Mouse (Mus musculus): ENCODE data around the gene Stard3nl. TPM values are rescaled to one million over a fixed set of nuclear protein-coding genes. Genes with fewer than 3 reads are reported as not detected.
A peak's percentile ranks its signal among the peaks of the same experiment; 100 is the strongest.

The Stard3nl gene
- 113 and 149 TPM in 2 replicates for polyA plus RNA-seq (2012; ENCODE audit: insufficient read depth, insufficient read length, missing spikeins)

DNA sequence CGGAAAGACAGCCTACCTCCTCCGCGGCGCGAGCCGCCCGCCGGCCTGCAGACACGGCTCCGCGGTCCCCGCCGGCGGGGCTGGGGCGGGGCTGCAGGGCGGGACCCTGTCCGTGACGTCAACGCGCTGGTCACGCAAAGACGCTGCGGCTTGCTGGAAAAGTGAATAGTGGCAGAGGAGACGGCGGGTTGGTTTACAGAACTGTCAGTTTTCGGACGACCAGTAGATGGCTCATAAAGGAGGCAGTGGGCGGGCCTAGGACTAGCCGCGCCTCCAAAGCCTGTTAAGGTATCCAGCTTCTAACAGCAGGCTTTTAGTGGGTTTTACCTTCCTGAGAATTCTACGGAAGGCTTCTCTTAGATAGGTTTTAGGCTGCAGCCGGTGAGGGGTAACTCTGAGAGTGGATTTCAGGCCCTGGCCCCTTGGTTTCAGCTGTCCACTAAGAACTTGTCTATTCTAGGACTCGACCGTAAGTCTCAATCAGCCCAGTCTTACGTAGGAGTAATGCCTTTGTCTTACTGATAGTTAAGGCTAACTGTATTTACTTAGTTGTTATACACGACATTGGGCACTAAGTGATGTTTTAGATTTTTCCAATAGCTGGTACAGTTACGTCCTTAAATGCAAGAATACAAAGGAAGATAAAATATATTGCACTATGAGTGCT lies at the start of gene Stard3nl:
Stard3nl (minus strand) TSS at position 108 of the 667 bp plus-strand sequence.
- H3K4me1 ChIP-seq (ENCODE audit: control insufficient read depth, insufficient read depth, low read length): peaks cover 16% of the 10 kb centered on the region
- peak within 1 kb of the TSS; percentile 85 for H3K27ac ChIP-seq (ENCODE audit: insufficient read depth, low read depth, low read length)
- TF ChIP-seq POLR2A (IDR thresholded peaks at IDR 0.05; ENCODE audit: borderline replicate concordance, low read depth, low read length) (peak; percentile 42; the same call in 1 of the 2 replicates), CTCF (IDR thresholded peaks at IDR 0.05; ENCODE audit: low read depth, low read length) (no peak)
- H3K4me3 ChIP-seq (ENCODE audit: insufficient read depth, low read length): peak within 1 kb of the TSS; percentile 100

GRCm38 (mm10) chr13:19438040-19438439 lies 42.4 kb upstream of the Stard3nl start:
- no peak overlapping the region for H3K4me3 ChIP-seq (ENCODE audit: insufficient read depth, low read length)
- TF ChIP-seq CTCF (IDR thresholded peaks at IDR 0.05; ENCODE audit: low read depth, low read length) (peak; percentile 74), POLR2A (IDR thresholded peaks at IDR 0.05; ENCODE audit: borderline replicate concordance, low read depth, low read length) (no peak)
- no peak overlapping the region for H3K27ac ChIP-seq (ENCODE audit: insufficient read depth, low read depth, low read length)
- peaks cover 2% of the 10 kb centered on the region; the same call in 1 of the 2 replicates for H3K4me1 ChIP-seq (ENCODE audit: control insufficient read depth, insufficient read depth, low read length)

GRCm38 (mm10) chr13:19429812-19430370 lies 34.3 kb upstream of the Stard3nl start:
- TF ChIP-seq POLR2A (IDR thresholded peaks at IDR 0.05; ENCODE audit: borderline replicate concordance, low read depth, low read length): no peak
- TF ChIP-seq CTCF (IDR thresholded peaks at IDR 0.05; ENCODE audit: low read depth, low read length): no peak
- Histone ChIP-seq H3K4me1 (ENCODE audit: control insufficient read depth, insufficient read depth, low read length) (peaks cover 2% of the 10 kb centered on the region), H3K27ac (ENCODE audit: insufficient read depth, low read depth, low read length) (no peak overlapping the region), H3K4me3 (ENCODE audit: insufficient read depth, low read length) (no peak overlapping the region)

GRCm38 (mm10) chr13:19428076-19428475 lies 32.5 kb upstream of the Stard3nl start:
- Histone ChIP-seq H3K27ac (ENCODE audit: insufficient read depth, low read depth, low read length) (no peak overlapping the region), H3K4me3 (ENCODE audit: insufficient read depth, low read length) (no peak overlapping the region), H3K4me1 (ENCODE audit: control insufficient read depth, insufficient read depth, low read length) (no peaks in the 10 kb centered on the region; the same call in 1 of the 2 replicates)
- no peak for TF ChIP-seq POLR2A (IDR thresholded peaks at IDR 0.05; ENCODE audit: borderline replicate concordance, low read depth, low read length)
- TF ChIP-seq CTCF (IDR thresholded peaks at IDR 0.05; ENCODE audit: low read depth, low read length): no peak

DNA sequence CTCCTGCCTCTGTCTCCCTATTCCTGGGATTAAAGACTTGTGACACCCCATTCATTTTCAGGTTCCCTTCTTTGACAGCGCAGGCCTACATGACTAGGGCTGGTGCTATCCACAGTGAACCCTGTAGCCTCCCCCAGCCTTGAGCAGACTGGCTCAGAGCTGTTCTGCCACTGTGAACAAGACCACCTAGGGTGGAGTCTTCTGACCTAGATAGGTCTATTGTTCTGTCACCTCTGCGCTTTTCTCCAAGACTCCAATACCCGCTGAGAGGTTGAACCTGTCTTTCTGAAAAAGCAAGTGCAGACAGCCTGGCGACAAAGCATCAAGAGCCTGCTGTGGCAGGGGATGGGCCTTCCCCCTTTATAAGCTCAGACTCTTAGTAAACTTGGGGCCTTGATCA lies 29.0 kb upstream of the Stard3nl start:
- Histone ChIP-seq H3K4me1 (ENCODE audit: control insufficient read depth, insufficient read depth, low read length) (no peaks in the 10 kb centered on the region; the same call in 1 of the 2 replicates), H3K27ac (ENCODE audit: insufficient read depth, low read depth, low read length) (no peak overlapping the region), H3K4me3 (ENCODE audit: insufficient read depth, low read length) (no peak overlapping the region)
- TF ChIP-seq POLR2A (IDR thresholded peaks at IDR 0.05; ENCODE audit: borderline replicate concordance, low read depth, low read length) (no peak), CTCF (IDR thresholded peaks at IDR 0.05; ENCODE audit: low read depth, low read length) (no peak)

DNA sequence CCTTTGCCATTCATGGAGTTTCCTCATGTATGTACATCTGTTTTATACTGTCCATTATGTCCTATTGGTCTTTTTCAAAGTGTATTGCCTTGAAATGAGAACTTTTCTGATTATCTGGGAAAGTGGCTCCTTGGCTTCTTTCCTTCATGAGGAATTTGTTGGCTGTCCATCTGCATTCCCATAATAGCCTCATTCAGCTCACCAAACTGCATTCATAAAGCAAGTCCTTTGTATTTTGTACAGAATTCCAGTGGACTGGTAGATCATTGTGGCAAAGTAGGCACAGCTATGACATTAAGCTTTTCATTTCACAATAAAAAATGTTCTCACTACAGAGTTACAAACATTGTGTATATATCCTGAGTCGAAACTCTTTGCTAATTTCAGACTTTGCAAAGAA lies 26.9 kb upstream of the Stard3nl start:
- TF ChIP-seq CTCF (IDR thresholded peaks at IDR 0.05; ENCODE audit: low read depth, low read length): no peak
- TF ChIP-seq POLR2A (IDR thresholded peaks at IDR 0.05; ENCODE audit: borderline replicate concordance, low read depth, low read length): no peak
- no peak overlapping the region for H3K4me3 ChIP-seq (ENCODE audit: insufficient read depth, low read length)
- peaks cover 9% of the 10 kb centered on the region for H3K4me1 ChIP-seq (ENCODE audit: control insufficient read depth, insufficient read depth, low read length)

DNA sequence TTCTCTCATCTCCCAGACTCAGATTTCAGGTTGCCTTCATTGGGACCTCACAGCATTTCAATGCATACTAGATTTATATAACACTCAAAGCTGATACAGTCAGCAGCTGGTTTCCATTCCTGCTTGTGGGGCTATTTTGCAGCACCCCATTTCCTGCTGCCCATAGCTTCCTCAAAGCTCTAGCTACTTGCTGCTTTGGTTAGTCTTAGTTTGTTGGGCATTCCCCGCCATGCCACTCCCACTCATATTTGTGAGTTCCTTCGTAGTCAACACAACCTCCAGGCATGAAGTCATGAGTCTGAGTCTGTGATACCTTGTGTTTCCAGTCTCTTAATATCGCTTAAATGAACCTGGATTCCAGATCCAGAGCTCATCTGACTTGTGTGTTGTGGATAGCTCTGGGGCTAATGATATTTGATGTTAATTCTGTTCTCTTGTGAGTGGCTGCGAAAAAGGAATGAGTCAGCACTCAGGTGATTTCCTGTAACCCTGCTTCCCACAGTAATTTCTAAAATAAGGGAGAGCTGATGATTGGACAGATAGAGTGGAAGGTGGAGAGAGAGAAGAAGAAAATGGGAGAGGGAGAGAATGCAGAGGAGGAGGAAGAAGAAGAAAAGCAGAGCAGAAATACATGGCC lies 22.4 kb upstream of the Stard3nl start:
- H3K27ac ChIP-seq (ENCODE audit: insufficient read depth, low read depth, low read length): peak overlapping the region; percentile 94
- no peak for TF ChIP-seq POLR2A (IDR thresholded peaks at IDR 0.05; ENCODE audit: borderline replicate concordance, low read depth, low read length)
- TF ChIP-seq CTCF (IDR thresholded peaks at IDR 0.05; ENCODE audit: low read depth, low read length): no peak
- no peak overlapping the region for H3K4me3 ChIP-seq (ENCODE audit: insufficient read depth, low read length)
- H3K4me1 ChIP-seq (ENCODE audit: control insufficient read depth, insufficient read depth, low read length): peaks cover 21% of the 10 kb centered on the region

More for the DNA sequence above, 26.9 kb upstream of the Stard3nl start:
- no peak overlapping the region for H3K27ac ChIP-seq (ENCODE audit: insufficient read depth, low read depth, low read length)

DNA sequence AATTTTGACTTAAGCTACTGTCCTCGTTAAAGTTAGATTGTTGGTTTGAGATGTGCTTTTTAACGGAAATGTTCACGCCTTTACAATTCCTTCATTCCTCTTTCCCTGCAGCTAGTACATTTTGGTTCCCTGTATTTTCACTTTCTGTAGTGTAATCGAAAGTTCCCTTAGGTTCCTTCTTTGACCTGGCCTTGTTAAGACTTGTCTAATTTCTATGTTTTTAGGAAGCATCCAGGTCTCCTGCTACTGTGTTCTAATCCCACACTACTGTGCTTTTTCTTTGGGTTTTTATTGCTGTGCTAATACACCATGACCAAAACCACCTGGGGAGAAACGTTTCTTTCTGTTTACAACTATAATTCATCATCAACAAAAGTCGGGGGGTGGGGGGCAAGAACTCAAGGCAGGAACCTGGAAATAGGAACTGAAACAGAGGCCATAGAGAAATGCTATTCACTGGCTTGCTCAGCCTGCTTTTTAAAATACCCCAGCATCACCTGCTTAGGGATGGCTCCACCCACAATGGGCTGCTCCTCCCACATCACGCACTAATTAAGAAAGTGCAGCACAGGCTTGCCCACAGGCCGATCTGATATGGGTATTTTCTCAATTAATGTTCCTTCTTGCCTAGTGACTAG lies 20.4 kb upstream of the Stard3nl start:
- Histone ChIP-seq H3K4me1 (ENCODE audit: control insufficient read depth, insufficient read depth, low read length) (peaks cover 28% of the 10 kb centered on the region), H3K27ac (ENCODE audit: insufficient read depth, low read depth, low read length) (peak overlapping the region; percentile 94)

GRCm38 (mm10) chr13:19415337-19415736 lies 19.7 kb upstream of the Stard3nl start:
- H3K27ac ChIP-seq (ENCODE audit: insufficient read depth, low read depth, low read length): peak overlapping the region; percentile 41
- TF ChIP-seq CTCF (IDR thresholded peaks at IDR 0.05; ENCODE audit: low read depth, low read length) (no peak), POLR2A (IDR thresholded peaks at IDR 0.05; ENCODE audit: borderline replicate concordance, low read depth, low read length) (no peak)
- peaks cover 28% of the 10 kb centered on the region for H3K4me1 ChIP-seq (ENCODE audit: control insufficient read depth, insufficient read depth, low read length)
- H3K4me3 ChIP-seq (ENCODE audit: insufficient read depth, low read length): no peak overlapping the region

More for the DNA sequence above, 20.4 kb upstream of the Stard3nl start:
- TF ChIP-seq POLR2A (IDR thresholded peaks at IDR 0.05; ENCODE audit: borderline replicate concordance, low read depth, low read length) (no peak), CTCF (IDR thresholded peaks at IDR 0.05; ENCODE audit: low read depth, low read length) (no peak)
- peak overlapping the region; percentile 18 for H3K4me3 ChIP-seq (ENCODE audit: insufficient read depth, low read length)

All from bone marrow macrophage, adult 2 months (primary cell).